Mouse (Mus musculus) thymus, adult 2 months (tissue): Measurements from ENCODE around the gene Fcrl6.

Source experiments
- CTCF ChIP-seq: fragments of 200-500 bp; IDR thresholded peaks from 2 replicates; pipeline ENCODE4 v1.5.1; 2012; ENCODE audit warnings: mild to moderate bottlenecking, control low read depth, low read length, moderate library complexity, borderline replicate concordance; ENCODE audit not compliant: control insufficient read depth, poor library complexity, insufficient read depth; ENCODE audit errors: extremely low read depth
- POLR2A ChIP-seq: fragments of 200-500 bp; IDR thresholded peaks from 2 replicates; pipeline ENCODE4 v1.6.1; 2012; ENCODE audit warnings: mild to moderate bottlenecking, low read length, control low read depth, moderate library complexity; ENCODE audit not compliant: control insufficient read depth, poor library complexity, insufficient read depth; ENCODE audit errors: extremely low read depth

GRCm38 (mm10) chr1:172549314-172549713 is 53.0 kb downstream of the Fcrl6 start:
- TF ChIP-seq POLR2A (no peak), CTCF (no peak)
